Mouse (Mus musculus): ENCODE results near the gene Usp32.
"Not testable (repeated sequence)": the region's sequence is repeated elsewhere in the genome, so short reads cannot be mapped to it uniquely, and the experiment has no call there.

The Usp32 gene

DNA sequence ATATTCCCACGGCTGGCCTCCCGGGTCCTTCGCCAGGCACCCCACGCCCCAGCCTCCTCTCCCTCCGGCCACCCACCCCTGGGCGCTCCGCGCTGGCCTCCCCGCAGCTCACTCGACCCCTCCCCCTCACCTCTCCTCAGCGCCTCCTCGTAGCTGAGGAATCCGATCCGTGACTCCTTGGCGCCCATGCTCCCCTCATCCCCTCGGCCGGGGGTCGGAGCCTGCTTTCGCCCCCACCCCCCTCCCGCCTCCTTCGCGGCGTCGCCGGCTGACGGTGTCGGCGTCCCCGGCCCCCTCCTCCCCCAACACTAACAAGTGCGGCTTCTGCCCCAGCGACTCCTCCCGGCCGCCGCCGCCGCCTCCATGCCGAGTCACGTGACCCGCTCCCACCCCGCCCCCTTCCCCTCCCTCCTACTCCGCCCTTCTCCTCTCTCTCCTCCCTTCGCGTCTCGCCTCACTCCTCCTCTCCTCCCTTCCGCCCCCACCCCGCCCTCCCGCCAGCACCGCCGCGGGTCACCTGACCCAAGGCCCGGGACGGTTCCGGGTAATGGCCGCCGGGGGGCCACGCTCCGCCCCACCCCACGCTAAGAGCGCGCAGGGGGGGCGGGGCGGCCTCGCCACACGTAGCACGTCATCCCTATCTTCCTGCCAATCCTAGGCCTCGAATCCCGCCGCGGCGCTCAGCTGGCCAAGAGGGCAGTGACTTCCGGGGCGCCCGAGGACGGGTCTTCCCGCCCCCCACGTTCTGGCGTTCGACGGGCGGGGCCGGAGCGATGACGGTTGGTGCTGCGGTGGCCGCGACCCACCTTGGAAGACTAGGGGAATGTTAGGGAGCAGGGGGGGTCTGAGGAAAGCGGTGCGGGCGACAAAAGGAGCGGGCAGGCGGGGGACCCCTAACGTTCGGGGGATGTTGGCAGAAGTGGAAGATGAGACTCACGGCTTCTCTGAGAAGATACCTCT lies at the start of gene Usp32:
Usp32 (minus strand) TSS at position 581 of the 960 bp plus-strand sequence.
- peak; percentile 95 for DNase-seq (ENCODE audit: low spot score in 2 of 2)

DNA sequence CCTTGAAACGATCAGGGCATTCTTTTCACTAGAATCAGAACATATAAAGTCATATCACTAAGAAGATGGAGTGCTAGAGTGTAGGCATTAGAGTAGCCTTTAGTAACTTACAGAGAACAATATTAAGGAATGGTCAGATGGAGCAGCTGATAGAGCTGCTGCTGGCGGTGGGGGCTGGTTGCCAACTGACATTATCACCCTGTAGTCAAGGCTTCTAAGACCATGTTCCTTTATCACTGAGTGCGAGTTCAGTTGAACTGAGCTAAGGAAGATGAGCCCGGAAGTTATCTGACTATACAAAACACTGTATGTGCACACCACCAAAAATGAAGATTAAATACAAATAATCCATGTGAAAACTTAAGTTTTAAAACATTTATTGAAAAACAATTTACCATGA lies 49.1 kb upstream of the Usp32 start:
- no peak for DNase-seq (ENCODE audit: low spot score in 2 of 2)

DNA sequence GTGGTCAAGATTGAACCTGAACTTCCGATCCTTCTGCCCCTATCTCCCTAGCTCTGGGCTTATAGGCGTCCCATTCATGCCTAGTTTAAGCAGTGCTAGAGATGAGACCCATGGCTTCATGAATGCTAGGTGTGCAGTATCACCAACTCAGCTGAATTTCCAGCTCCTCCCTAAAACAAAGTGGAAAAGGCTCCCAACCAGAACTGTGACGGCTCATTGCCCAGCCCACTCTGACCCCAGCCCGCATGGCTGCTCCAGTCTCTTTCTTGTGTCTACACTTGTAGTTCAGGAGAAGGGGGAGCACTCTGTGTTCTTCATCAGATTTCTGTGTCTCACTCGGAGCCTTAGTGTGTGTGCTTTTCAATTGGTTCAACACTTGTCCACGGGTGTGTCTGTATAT lies 44.9 kb upstream of the Usp32 start:
- DNase-seq (ENCODE audit: low spot score in 2 of 2): no peak

DNA sequence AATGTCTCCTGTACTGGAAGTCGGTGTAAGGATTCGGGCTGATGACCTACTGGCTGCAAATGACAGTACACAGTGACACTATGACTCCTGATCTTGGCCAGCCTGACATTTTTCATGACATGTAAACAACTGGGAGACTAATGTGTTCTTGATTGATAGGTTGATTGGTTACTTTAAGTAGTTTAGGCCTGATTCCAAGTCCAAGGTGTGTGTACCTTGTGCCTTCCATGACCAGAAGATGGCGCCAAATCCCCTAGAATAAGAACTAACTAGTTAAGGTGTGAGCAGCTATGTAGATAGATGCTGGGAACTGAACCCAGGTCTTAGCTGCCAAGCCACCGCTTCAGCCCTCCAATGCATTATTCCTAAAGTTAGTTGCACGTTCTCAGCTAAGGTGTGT lies 44.1 kb upstream of the Usp32 start:
- no peak for DNase-seq (ENCODE audit: low spot score in 2 of 2)

DNA sequence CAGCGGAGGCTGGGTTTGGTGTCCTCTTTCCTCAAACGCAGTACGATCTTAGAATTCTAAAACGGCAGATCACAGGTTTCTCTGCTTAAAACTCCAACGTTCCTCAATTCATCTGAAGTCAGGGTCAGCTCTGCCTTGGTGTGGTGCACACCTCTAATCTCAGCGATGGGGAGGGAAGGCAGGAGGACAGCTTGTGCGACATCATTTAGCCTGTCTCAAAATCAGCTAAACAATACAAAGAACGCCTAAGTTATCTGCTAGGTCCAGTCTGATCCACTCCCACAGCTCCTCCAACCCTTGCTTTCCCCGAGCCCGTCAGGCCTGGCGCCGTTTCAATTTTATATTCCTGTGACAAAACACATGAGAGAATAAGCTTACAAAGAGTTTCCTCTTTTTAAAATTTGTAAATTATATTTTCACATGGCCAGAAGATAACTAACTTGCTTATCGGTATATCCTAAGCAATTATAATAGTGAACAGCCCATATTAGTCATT lies 43.4 kb upstream of the Usp32 start:
- no peak for DNase-seq (ENCODE audit: low spot score in 2 of 2)

DNA sequence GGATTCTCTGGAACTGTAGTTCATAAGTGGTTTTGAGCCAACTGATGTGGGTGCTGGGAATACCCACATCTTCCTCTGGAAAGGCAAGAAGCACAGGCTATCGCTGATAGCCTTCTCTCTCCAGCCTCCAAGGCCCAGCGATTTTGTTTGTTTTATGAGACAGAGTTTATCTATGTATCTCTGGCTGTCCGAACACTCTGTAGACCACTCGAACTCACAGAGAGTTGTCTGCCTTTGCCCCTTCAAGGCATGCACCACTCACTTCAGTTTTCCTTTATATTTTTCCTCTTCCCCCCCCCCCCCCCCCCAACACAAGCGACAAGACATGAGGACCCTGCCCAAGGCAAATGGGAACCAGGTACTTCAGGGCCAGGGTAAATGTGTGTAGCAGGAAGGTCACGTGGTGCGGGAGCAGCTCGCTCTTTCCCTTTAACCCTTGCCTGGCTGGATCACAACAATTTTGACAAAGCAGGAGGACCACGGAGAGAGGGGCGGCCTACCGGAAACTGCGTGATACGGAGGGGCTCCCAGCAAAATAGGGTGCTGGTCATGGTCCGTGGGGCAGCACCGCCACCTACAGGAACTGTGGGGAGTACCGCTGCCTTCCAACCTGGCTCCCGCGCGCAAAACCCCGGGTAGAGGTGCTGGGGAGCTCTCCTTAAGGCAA lies 42.8 kb upstream of the Usp32 start:
- peak; percentile 72 for DNase-seq (ENCODE audit: low spot score in 2 of 2)

DNA sequence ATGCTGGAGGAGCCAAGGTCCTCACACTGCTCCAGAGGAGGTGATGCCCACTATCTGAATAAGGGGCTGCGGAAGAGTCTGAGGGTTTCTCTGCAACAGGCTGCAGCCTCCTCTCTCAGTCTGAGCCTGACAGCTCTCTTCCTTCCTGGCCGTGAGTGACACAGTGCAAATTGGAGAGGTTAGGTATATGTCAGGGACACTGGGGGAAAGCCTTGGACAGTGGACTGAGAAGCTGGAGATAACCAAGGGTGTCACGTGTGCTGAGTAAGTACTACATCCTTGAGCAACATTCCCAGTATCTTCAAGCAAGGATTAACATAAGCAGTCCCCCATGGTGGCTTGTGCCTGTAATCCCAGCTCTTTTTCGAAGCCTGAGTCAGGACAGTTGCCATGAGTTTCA lies 38.5 kb upstream of the Usp32 start:
- no peak for DNase-seq (ENCODE audit: low spot score in 2 of 2)

DNA sequence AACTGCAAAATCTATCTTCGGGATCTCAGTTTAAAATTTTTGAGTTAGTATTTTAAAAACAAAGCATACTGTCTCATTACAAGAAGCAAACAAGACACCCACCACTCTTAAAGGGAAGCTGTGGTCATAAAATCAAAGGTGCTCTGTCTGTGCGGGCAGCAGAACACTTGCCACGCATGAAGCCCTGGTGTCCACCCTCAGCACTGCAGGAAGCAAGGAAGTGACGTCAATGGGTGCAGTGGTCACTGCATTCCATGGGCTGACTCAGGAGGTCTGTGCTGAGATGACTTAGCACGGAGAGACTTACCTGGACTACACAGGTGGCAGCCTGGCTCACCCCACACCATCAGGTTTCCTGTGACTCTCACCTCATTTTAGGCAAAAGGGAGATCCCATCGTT lies 37.8 kb upstream of the Usp32 start:
- no peak for DNase-seq (ENCODE audit: low spot score in 2 of 2)

DNA sequence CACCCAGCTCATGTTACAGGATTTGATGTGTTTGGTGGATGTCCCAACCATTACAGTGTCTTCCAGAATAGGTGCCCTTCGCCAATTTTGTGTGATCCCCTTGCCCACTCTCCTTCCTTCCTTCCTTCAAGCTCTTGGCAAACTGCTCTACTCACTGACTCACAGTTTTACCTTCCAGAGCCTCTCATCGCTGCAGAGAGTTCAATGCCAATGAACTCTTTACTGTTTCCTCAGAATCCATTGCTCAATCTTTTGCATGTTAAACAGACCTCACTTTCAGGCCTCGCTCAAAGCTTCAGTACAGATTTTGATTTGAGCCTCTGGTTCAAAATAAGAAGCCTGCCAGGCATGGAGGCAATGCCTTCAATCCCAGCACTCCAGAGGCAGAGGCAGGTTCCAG lies 36.0 kb upstream of the Usp32 start:
- no peak for DNase-seq (ENCODE audit: low spot score in 2 of 2)

DNA sequence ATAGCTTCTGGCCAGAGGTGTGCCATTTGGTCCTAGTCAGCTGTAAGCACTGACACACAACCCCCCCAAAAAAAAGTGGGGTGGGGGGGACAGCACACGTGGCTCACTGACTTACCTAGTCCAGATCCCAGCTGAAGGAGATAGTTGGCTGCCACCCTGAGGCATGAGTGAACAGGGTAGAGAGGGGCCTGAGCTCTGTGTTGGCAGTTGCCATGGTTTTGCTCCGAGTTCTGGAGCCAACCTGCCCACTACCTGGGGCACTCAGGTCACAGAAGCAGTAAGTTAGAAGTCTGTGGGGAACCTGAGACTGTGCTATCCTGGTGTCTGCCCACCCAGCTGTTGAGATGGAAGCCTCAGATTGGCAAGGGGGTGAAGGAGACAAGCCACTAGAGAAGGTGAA lies 30.9 kb upstream of the Usp32 start:
- no peak for DNase-seq (ENCODE audit: low spot score in 2 of 2)

DNA sequence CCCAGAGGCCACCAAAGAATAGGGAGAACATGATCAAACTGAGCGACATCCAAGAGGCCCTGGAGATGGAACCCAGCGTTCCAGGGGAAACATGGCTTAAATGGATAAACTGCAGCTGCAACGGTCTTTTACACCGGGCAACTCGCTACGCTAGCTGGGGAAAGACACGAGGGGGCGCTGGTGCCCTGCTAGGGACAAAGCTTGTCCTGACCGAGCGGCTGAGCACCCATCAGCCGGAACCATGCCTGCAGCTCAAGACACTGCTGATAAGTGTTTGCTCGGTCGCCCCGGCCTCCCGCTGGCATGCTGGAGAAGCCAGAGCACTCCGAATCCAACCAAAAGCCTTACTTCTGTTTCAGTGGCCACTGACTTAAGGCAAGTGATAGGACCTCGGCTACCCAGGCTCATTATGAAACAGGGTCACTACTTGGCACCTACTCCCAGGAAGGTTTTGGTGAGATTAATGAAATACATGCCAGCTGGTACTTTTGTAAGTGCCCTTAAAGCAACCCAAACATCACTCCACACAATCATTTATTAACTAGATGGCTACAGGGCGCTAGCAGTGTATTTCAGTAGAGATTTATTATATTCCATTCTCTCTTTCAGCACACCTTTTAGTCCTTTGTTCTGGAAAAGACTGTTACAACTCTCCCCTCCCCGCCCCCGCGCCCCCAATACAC lies 30.2 kb upstream of the Usp32 start, which contains the start of gene 1700125H20Rik:
1700125H20Rik (plus strand) TSS at position 347 of the 683 bp plus-strand sequence.
- peak; percentile 89 to 90 for DNase-seq (ENCODE audit: low spot score in 2 of 2)

DNA sequence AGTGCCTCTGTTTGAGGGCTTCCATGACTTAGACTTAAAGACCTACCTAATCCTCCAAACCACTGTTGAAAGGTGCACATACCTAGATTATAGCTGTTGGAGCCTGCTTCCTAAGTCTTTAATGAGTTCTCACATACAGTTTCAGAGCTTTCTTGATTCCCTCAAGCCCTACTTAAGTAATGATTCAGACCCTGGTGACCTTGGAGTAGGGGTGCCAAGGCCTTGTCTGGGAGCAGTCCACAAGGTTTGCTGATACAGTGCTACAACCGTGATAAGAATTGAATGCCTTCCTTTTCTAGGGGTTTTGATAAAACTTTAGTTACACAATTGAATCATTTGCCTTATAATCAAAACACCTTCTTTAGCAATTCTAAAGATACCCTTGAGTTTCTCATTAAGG lies 27.5 kb upstream of the Usp32 start:
- no peak for DNase-seq (ENCODE audit: low spot score in 2 of 2)

DNA sequence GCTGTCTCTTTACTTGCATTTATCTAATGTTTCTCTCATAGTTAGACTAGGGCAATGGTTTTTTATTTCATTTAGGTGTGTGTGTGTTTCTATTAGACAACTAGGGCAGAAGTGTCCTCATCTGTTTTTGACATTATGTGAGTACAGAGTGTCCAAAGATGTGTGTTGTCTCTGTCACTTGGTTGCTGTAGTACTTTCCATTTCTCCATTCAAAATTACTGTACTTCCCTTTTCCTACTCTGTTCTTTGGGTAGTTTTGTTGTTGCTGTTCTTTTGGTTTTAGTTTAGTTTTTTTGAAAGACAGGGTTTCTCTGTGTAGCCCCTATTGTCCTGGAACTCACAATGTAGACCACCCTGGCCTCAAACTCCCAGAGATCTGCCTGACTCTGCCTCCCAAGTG lies 24.4 kb upstream of the Usp32 start:
- DNase-seq (ENCODE audit: low spot score in 2 of 2): no peak

DNA sequence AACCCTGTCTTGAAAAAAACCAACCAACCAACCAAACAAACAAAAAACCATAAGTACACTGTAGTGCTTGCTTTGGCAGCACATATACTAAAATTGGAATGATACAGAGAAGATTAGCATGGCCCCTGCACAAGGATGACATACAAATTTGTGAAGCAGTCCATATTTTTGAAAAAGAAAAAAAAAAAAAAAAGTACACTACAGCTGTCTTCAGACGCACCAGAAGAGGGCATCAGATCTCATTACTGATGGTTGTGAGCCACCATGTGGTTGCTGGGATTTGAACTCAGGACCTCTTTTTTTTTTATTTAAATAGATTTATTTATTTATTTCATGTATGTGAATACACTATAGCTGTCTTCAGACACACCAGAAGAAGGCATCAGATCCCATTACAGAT lies 23.1 kb upstream of the Usp32 start:
- DNase-seq (ENCODE audit: low spot score in 2 of 2): not testable (repeated sequence)

DNA sequence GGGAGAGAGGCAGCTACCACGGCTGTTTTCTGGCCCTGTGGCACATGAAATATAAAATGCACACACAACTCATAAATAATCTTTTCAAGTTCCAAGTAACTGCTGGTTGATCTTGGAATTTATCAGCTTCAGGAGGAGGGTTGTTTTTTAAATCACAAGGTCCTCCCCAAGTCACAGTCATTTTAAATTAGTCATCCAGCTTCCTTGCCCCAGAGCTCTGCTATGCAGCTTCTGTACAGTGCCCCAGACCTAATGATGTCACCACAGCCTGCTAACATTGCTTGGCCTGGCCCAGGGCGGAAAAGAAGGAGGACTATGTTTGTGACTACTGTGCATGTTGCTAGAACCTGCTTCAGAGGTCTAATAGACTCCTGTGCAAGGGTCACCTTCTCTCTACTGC lies 17.3 kb upstream of the Usp32 start:
- no peak for DNase-seq (ENCODE audit: low spot score in 2 of 2)

DNA sequence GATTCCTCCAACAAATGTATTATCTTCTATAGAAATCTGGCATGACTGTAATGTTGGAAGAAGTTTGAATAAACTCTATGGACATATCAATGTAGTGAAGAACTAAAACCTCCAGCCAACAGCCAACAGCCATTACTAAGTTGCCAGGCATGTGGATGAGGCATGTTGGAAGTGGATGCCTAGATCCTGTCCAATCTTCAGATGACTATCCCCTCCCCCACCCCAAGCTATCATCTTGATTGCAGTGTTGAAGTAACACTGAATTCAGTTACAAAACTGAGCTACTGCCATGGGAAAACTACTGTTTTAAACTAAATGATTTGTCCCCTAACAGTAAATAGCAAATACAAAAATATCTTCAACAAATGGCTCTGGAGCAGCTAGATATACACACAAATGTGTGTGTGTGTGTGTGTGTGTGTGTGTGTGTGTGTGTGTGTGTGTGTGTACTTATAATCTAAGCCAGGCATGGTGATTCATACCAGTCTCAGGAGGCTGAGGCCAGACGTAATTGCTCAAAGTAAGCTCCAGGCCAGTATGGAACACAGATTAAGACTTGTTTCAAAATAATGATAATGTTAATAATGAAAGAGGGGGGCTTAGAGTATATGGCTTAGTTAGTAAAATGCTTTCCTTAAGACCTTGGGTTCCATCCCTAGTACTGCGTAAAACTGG lies 12.4 kb upstream of the Usp32 start:
- DNase-seq (ENCODE audit: low spot score in 2 of 2): no peak

DNA sequence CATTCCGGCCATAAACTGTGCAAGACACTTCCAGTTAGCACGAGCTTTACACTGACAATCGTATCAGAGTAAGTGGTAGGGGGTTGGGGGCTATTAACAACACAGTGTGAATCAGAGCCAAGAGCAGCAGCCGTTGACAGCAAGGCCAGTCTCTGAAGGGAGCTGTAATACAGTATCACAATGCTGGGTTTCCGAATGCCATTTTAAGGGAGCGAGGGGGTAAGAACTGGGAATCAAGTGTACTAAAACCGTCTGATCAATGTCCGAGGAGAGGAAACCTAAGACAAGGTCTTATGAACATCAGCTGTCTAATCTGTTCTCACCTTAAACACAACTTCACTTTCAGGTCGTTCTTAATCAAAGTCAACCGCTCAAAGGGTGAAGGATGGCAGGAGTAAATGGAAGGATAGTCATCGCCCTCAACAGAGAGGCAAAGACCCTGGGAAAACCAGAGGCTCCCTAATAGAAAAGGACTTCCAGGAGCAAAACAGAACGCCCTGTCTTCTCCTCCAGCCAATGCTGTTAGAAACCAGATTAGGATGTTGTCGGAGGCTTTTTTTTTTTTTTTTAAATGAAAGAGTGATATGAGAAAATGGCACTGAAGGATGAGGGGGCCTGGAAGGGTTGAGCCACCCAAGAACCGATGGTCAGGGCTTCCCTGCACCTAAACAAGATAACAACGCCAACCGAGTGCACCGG lies 1.0 kb downstream of the Usp32 start:
- DNase-seq (ENCODE audit: low spot score in 2 of 2): peak; percentile 19 to 38

DNA sequence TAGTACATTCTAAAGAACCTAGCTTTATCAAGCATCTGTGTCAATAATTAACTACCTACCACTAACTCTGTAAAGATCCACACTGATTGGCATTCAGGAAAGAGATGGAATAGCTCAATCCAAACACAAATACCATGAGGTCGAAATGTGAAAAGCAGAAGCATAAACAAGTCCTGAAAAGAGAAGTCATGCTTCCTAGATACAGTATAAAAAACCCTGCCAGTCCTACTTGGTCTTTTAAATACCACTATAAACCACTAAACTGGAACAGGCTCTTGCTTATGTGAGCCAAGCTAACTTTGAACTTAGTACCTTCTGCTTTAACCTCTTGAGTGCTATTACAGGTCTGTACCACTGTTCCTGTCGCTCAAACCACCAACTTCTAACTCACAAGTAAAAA lies 8.4 kb downstream of the Usp32 start:
- DNase-seq (ENCODE audit: low spot score in 2 of 2): no peak

DNA sequence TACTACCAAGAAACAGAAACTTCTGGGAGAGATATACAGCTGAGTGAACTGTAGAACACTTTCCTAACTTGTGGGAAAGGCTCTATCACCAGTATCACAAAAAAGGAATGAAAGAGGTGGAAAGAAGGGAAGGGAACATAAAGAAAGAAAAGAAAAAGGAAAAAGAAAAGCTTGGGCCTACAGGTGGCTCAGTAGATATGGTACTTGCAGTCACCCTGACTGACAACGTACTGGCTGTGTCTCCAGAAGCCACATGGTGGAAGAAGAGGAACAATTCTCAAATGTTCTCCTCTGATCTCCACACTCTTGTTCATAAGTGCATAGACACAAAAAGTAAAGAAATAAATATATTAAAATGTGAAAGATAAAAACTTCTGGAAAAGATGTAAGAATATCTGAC lies 11.1 kb downstream of the Usp32 start:
- DNase-seq (ENCODE audit: low spot score in 2 of 2): no peak

DNA sequence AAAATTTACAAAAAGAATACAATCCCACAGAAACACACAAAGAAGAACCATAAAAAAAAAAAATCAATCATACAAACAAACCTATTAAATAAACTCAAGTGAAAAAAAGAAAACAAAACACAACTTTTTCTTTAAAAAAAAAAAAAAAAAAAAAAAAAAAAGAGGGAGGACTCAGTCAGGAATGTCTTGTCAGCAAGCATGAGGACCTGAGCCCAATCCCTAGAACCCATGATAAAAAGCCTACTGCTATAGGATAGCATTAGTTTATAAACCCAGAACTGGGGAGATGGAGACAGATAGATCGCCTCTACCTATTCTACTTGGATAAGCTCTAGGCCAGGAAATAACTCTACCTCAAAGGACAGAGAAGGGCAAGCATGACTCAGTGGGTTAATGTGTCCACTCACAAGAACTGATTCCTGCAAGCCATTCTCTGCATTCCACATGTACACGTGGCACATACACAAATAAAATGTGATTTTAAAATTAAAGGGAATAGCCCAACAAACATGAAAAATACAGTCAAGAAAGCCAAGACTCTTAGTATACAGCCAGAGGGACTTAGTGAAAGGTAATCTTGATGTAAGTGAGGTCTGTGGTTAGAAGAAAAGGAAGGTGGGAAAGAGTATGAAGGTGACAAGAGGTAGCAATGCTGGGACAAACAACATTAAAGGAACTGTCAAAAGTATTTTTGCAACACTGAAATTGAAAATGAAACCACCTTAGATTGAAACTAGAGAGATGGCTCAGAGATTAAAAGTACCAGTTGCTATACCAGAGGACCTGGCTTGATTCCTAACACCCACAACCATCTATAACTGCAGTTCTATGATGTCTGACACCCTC lies 13.5 kb downstream of the Usp32 start:
- DNase-seq (ENCODE audit: low spot score in 2 of 2): no peak

Measured in right cerebral cortex, adult 2 months (tissue).